In the genomic region with DNA sequence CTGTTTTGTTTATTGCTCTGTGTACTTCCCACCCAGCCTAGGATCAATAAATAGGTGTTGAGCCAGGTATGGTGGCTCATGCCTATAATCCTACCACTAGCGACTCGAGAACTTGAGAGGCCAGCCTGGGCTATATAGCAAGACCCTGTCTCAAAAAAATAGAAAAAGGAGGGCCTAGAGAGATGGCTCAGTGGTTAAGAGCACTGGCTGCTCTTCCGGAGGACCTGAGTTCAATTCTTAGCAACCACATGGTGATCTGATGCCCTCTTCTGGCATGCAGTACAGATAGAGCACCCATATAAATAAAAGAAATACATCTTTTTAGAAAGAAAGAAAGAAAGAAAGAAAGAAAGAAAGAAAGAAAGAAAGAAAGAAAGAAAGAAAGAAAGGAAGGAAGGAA, we compare ENCODE assay signal across 1 mouse cellular context.
TF ChIP-seq lines count a peak whose summit lies in the region.

No protein-coding gene starts in this region.

TF ChIP-seq in CH12.LX, 34 proteins besides CTCF, POLR2A, EP300 and RAD21 (continued from another document):
- TF ChIP-seq MYC (IDR thresholded peaks at IDR 0.05; ENCODE audit: low read depth, low read length) (no peak), POLR2AphosphoS2 (IDR thresholded peaks at IDR 0.05; ENCODE audit: low read depth, low read length) (no peak)
